Mouse (Mus musculus) heart, embryonic 15.5 days (tissue): ENCODE results near the gene Olfr1040. TPM values are rescaled to one million over a fixed set of nuclear protein-coding genes. Genes with fewer than 3 reads are reported as not detected.
"Not testable (repeated sequence)": the region's sequence is repeated elsewhere in the genome, so short reads cannot be mapped to it uniquely, and the experiment has no call there.

Experiments
- ATAC-seq: fragments of 200-750 bp; cut with Nextera tagmentation; replicated peaks from 2 replicates; pipeline ENCODE4 v1.8.0; 2017; ENCODE audit warnings: low read depth, moderate TSS enrichment; ENCODE audit not compliant: insufficient number of reproducible peaks, insufficient read depth, low FRiP score
- H3K27ac ChIP-seq: fragments of 300-500 bp; sonication (generic); 2 replicates; pipeline ENCODE4 v1.5.1; 2015; ENCODE audit warnings: mild to moderate bottlenecking, inconsistent platforms
- H3K27me3 ChIP-seq: fragments of 300-500 bp; sonication (generic); 2 replicates; pipeline ENCODE4 v1.6.1; 2015; ENCODE audit warnings: inconsistent platforms
- H3K36me3 ChIP-seq: fragments of 300-500 bp; sonication (generic); 2 replicates; pipeline ENCODE4 v1.6.1; 2015; ENCODE audit warnings: mild to moderate bottlenecking, inconsistent platforms
- H3K4me1 ChIP-seq: fragments of 300-500 bp; sonication (generic); replicated peaks from 2 replicates; pipeline ENCODE4 v1.6.1; 2015; ENCODE audit warnings: inconsistent platforms
- H3K4me2 ChIP-seq: fragments of 300-500 bp; sonication (generic); 2 replicates; pipeline ENCODE4 v1.6.1; 2015; ENCODE audit warnings: inconsistent platforms, mild to moderate bottlenecking, moderate library complexity
- H3K4me3 ChIP-seq: fragments of 300-500 bp; sonication (generic); 2 replicates; pipeline ENCODE4 v1.5.1; 2015; ENCODE audit warnings: mild to moderate bottlenecking, inconsistent platforms
- H3K9ac ChIP-seq: fragments of 300-500 bp; sonication (generic); 2 replicates; pipeline ENCODE4 v1.6.1; 2015; ENCODE audit warnings: mild to moderate bottlenecking, inconsistent platforms
- H3K9me3 ChIP-seq: fragments of 300-500 bp; sonication (generic); replicated peaks from 2 replicates; pipeline ENCODE4 v1.6.1; 2016; ENCODE audit warnings: inconsistent platforms
- WGBS: fragments of 180-500 bp; shearing (Covaris S2); methylation state at CpG from one replicate; pipeline ENCODE4 v1.1.7; 2015; ENCODE audit warnings: mixed read lengths; 5-methylcytosine and 5-hydroxymethylcytosine counted together
- polyA plus RNA-seq: library from polyadenylated mRNA; unstranded; fragments of >200 nt; fragmentation: Nextera tagmentation; extraction: Ambion mirVana; gene quantifications from 2 replicates; pipeline ENCODE4 v1.2.1, GENCODE M21; 2015

Olfr1040 gene
- not detected in 2 replicates for polyA plus RNA-seq

- Histone ChIP-seq H3K9ac (no peak within 1 kb of the TSS), H3K27me3 (no peaks in the 10 kb centered on the region), H3K9me3 (no peaks in the 10 kb centered on the region), H3K4me2 (no peak within 1 kb of the TSS), H3K4me1 (no peaks in the 10 kb centered on the region), H3K36me3 (no peaks in the 10 kb centered on the region), H3K4me3 (no peak within 1 kb of the TSS), H3K27ac (no peak within 1 kb of the TSS)
- ATAC-seq = no peak
- WGBS = 49% methylated on average over 1 of the region's 1 CpGs
These were observed at the start of gene Olfr1040 for GRCm38 (mm10) chr2:86146632-86147031. TSS of gene Olfr1040 (minus strand) at chr2:86146732.

GRCm38 (mm10) chr2:86195863-86196262 lies 49.3 kb upstream of the Olfr1040 start:
- Histone ChIP-seq H3K36me3 (no peaks in the 10 kb centered on the region), H3K4me3 (no peak overlapping the region), H3K4me2 (no peak overlapping the region), H3K9ac (no peak overlapping the region), H3K4me1 (no peaks in the 10 kb centered on the region), H3K27ac (no peak overlapping the region), H3K9me3 (no peaks in the 10 kb centered on the region), H3K27me3 (no peaks in the 10 kb centered on the region)
- WGBS = 41% methylated on average over 1 of the region's 1 CpGs
- ATAC-seq = no peak

- H3K36me3 ChIP-seq = no peaks in the 10 kb centered on the region
- H3K4me3 ChIP-seq = no peak within 1 kb of the TSS
- no peak within 1 kb of the TSS for H3K4me2 ChIP-seq
- no peak within 1 kb of the TSS for H3K27ac ChIP-seq
- H3K9me3 ChIP-seq = no peaks in the 10 kb centered on the region
- H3K9ac ChIP-seq = no peak within 1 kb of the TSS
- no peak for ATAC-seq
- H3K27me3 ChIP-seq = no peaks in the 10 kb centered on the region
- no peaks in the 10 kb centered on the region for H3K4me1 ChIP-seq
These were observed 39.1 kb upstream of the Olfr1040 start, which contains the start of gene Olfr52 for GRCm38 (mm10) chr2:86185583-86185982. TSS of gene Olfr52 (minus strand) at chr2:86185683.

GRCm38 (mm10) chr2:86179950-86180349 lies 33.4 kb upstream of the Olfr1040 start:
- Histone ChIP-seq H3K4me2 (no peak overlapping the region), H3K36me3 (no peaks in the 10 kb centered on the region), H3K4me1 (no peaks in the 10 kb centered on the region), H3K9ac (no peak overlapping the region), H3K27ac (no peak overlapping the region), H3K4me3 (no peak overlapping the region), H3K27me3 (no peaks in the 10 kb centered on the region), H3K9me3 (no peaks in the 10 kb centered on the region)
- 77% methylated on average over 3 of the region's 3 CpGs for WGBS
- ATAC-seq = no peak

- H3K4me2 ChIP-seq = no peak within 1 kb of the TSS
- no peak within 1 kb of the TSS for H3K9ac ChIP-seq
- no peaks in the 10 kb centered on the region for H3K4me1 ChIP-seq
- no peak within 1 kb of the TSS for H3K27ac ChIP-seq
- no peak for ATAC-seq
- H3K9me3 ChIP-seq = no peaks in the 10 kb centered on the region
- no peak within 1 kb of the TSS for H3K4me3 ChIP-seq
- H3K27me3 ChIP-seq = no peaks in the 10 kb centered on the region
- H3K36me3 ChIP-seq = no peaks in the 10 kb centered on the region
These were observed 31.2 kb upstream of the Olfr1040 start, which contains the start of gene Olfr1044 for GRCm38 (mm10) chr2:86177720-86178119. TSS of gene Olfr1044 (minus strand) at chr2:86177820.

- H3K9me3 ChIP-seq, H3K4me1 ChIP-seq, H3K4me3 ChIP-seq, ATAC-seq, H3K27ac ChIP-seq, H3K4me2 ChIP-seq, H3K9ac ChIP-seq, H3K27me3 ChIP-seq, H3K36me3 ChIP-seq: not testable (repeated sequence)
- 75% methylated on average over 7 of the region's 7 CpGs for WGBS
These were observed 28.9 kb upstream of the Olfr1040 start for GRCm38 (mm10) chr2:86175422-86175821.

- no peak within 1 kb of the TSS for H3K9ac ChIP-seq
- H3K4me1 ChIP-seq = no peaks in the 10 kb centered on the region
- no peaks in the 10 kb centered on the region for H3K9me3 ChIP-seq
- no peak within 1 kb of the TSS for H3K4me2 ChIP-seq
- no peaks in the 10 kb centered on the region for H3K36me3 ChIP-seq
- WGBS = 80% methylated on average over 2 of the region's 2 CpGs
- H3K27ac ChIP-seq = no peak within 1 kb of the TSS
- no peak for ATAC-seq
- no peaks in the 10 kb centered on the region for H3K27me3 ChIP-seq
- no peak within 1 kb of the TSS for H3K4me3 ChIP-seq
These were observed 20.9 kb upstream of the Olfr1040 start, which contains the start of gene Olfr1043 for GRCm38 (mm10) chr2:86167422-86167821. TSS of gene Olfr1043 (minus strand) at chr2:86167522.

GRCm38 (mm10) chr2:86161738-86162137 lies 15.2 kb upstream of the Olfr1040 start, which contains the start of gene Olfr1042:
TSS of gene Olfr1042 (minus strand) at chr2:86161838.
- ATAC-seq = no peak
- WGBS = 77% methylated on average over 2 of the region's 2 CpGs
- Histone ChIP-seq H3K4me1 (no peaks in the 10 kb centered on the region), H3K4me3 (no peak within 1 kb of the TSS), H3K4me2 (no peak within 1 kb of the TSS), H3K27me3 (no peaks in the 10 kb centered on the region), H3K9me3 (no peaks in the 10 kb centered on the region), H3K27ac (no peak within 1 kb of the TSS), H3K9ac (no peak within 1 kb of the TSS), H3K36me3 (no peaks in the 10 kb centered on the region)

GRCm38 (mm10) chr2:86135828-86136227 lies 10.7 kb downstream of the Olfr1040 start, which contains the start of gene Olfr1039:
TSS of gene Olfr1039 (minus strand) at chr2:86135928.
- H3K36me3 ChIP-seq = no peaks in the 10 kb centered on the region
- no peak for ATAC-seq
- H3K27me3 ChIP-seq = no peaks in the 10 kb centered on the region
- 92% methylated on average over 1 of the region's 1 CpGs for WGBS
- no peak within 1 kb of the TSS for H3K4me3 ChIP-seq
- H3K27ac ChIP-seq = no peak within 1 kb of the TSS
- H3K9me3 ChIP-seq = no peaks in the 10 kb centered on the region
- H3K4me1 ChIP-seq = no peaks in the 10 kb centered on the region
- H3K4me2 ChIP-seq = no peak within 1 kb of the TSS
- no peak within 1 kb of the TSS for H3K9ac ChIP-seq

Other genes with a start within 250 kb of the Olfr1040 start
- not detected in 2 replicates for gene Olfr1024, start 241.7 kb downstream of the Olfr1040 start, polyA plus RNA-seq
- not detected in 2 replicates for gene Olfr1025-ps1, start 231.5 kb downstream of the Olfr1040 start, polyA plus RNA-seq
- not detected in 2 replicates for gene Olfr1026, start 225.2 kb downstream of the Olfr1040 start, polyA plus RNA-seq
- not detected in 2 replicates for gene Olfr1028, start 196.3 kb downstream of the Olfr1040 start, polyA plus RNA-seq
- not detected in 2 replicates for gene Olfr1029, start 172.8 kb downstream of the Olfr1040 start, polyA plus RNA-seq
- not detected in 2 replicates for gene Olfr1030, start 167.5 kb downstream of the Olfr1040 start, polyA plus RNA-seq
- not detected in 2 replicates for gene Olfr1031, start 156.4 kb downstream of the Olfr1040 start, polyA plus RNA-seq
- gene Olfr1032, start 141.2 kb downstream of the Olfr1040 start, polyA plus RNA-seq = not detected in 2 replicates
- 7.7 and 9.0 TPM in 2 replicates for gene Olfr1033, start 126.1 kb downstream of the Olfr1040 start, polyA plus RNA-seq
- gene Olfr1034, start 100.9 kb downstream of the Olfr1040 start, polyA plus RNA-seq = 0.04 and 0.11 TPM in 2 replicates
- not detected in 2 replicates for gene Olfr1036, start 72.7 kb downstream of the Olfr1040 start, polyA plus RNA-seq
- gene Olfr1037, start 59.3 kb downstream of the Olfr1040 start, polyA plus RNA-seq = not detected in 2 replicates
- gene Olfr1039, start 10.8 kb downstream of the Olfr1040 start, polyA plus RNA-seq = not detected in 2 replicates
- gene Olfr1042, start 15.1 kb upstream of the Olfr1040 start, polyA plus RNA-seq = not detected in 2 replicates
- not detected in 2 replicates for gene Olfr1043, start 20.8 kb upstream of the Olfr1040 start, polyA plus RNA-seq
- not detected in 2 replicates for gene Olfr1044, start 31.1 kb upstream of the Olfr1040 start, polyA plus RNA-seq
- not detected in 2 replicates for gene Olfr52, start 39.0 kb upstream of the Olfr1040 start, polyA plus RNA-seq
- not detected in 2 replicates for gene Olfr1045, start 56.3 kb upstream of the Olfr1040 start, polyA plus RNA-seq
- gene Olfr1046, start 72.6 kb upstream of the Olfr1040 start, polyA plus RNA-seq = not detected in 2 replicates
- not detected in 2 replicates for gene Olfr1047, start 84.7 kb upstream of the Olfr1040 start, polyA plus RNA-seq
- gene Olfr1048, start 93.6 kb upstream of the Olfr1040 start, polyA plus RNA-seq = not detected in 2 replicates
- gene Olfr1049, start 111.6 kb upstream of the Olfr1040 start, polyA plus RNA-seq = not detected in 2 replicates
- gene Olfr1051, start 132.4 kb upstream of the Olfr1040 start, polyA plus RNA-seq = not detected in 2 replicates
- gene Olfr1052, start 145.7 kb upstream of the Olfr1040 start, polyA plus RNA-seq = not detected in 2 replicates
- gene Olfr1053, start 168.6 kb upstream of the Olfr1040 start, polyA plus RNA-seq = not detected in 2 replicates
- not detected in 2 replicates for gene Olfr1054, start 188.7 kb upstream of the Olfr1040 start, polyA plus RNA-seq
- not detected in 2 replicates for gene Olfr1055, start 203.6 kb upstream of the Olfr1040 start, polyA plus RNA-seq
- not detected in 2 replicates for gene Olfr1056, start 215.7 kb upstream of the Olfr1040 start, polyA plus RNA-seq
- not detected in 2 replicates for gene Olfr1057, start 231.7 kb upstream of the Olfr1040 start, polyA plus RNA-seq
- gene Olfr1058, start 241.8 kb upstream of the Olfr1040 start, polyA plus RNA-seq = not detected in 2 replicates